Mouse (Mus musculus): Measurements from ENCODE around the gene Folr2.

DNA sequence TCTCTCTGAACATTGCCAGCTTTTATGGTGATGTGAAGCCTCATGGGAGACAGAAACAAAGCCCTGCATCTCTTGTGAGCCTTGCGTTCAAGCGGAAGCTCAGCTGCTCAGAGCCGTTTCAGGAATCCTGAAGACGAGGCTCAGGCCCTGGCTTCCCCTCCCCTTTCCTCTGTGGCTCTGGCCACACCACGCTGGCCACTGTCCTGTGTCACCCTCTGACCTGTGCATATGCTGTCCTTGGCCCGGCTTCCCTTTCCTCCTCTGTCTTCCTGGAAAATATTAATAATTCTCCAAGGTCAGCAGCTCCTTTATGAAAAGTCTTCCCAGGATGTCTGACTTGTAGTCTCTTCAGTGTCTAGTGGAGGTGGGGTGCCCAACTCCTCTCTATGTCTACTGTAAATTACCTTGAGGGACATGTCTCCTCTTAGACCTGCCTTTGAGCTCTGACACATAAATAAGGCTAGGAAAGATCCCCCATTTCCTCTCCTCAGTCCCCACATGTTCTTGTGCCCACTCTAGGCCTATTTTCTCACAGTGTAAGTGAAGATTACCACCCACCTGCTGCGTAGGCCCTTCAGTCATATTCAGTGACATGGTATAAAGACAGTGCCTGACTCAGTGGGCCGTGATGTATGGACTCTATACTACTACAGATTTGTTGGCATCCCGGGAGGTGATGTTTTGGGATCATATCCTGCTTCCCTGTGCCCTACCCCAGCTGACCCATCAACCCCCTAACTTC lies 25.6 kb upstream of the Folr2 start:
- no peak for TF ChIP-seq GATA1 (IDR thresholded peaks at IDR 0.05; ENCODE audit: borderline replicate concordance, low read length)
- no peak for TF ChIP-seq FLI1 (IDR thresholded peaks at IDR 0.05; ENCODE audit: low read length)
